Mouse (Mus musculus): ENCODE measurements at regions not wholly inside any gene's neighbourhood (a gene's known extent, or its start where the extent isn't known, plus 50 kb on each side); places are given as distances from the start of the nearest gene placed in this dataset.

- DNase-seq (ENCODE audit: low spot score in 2 of 2) = no peak
Measured at GRCm38 (mm10) chr11:113178375-113178774, 396.4 kb downstream of the Sox9 start.

GRCm38 (mm10) chr11:113180008-113180407 is 398.0 kb downstream of the Sox9 start:
- no peak for DNase-seq (ENCODE audit: low spot score in 2 of 2)

DNA sequence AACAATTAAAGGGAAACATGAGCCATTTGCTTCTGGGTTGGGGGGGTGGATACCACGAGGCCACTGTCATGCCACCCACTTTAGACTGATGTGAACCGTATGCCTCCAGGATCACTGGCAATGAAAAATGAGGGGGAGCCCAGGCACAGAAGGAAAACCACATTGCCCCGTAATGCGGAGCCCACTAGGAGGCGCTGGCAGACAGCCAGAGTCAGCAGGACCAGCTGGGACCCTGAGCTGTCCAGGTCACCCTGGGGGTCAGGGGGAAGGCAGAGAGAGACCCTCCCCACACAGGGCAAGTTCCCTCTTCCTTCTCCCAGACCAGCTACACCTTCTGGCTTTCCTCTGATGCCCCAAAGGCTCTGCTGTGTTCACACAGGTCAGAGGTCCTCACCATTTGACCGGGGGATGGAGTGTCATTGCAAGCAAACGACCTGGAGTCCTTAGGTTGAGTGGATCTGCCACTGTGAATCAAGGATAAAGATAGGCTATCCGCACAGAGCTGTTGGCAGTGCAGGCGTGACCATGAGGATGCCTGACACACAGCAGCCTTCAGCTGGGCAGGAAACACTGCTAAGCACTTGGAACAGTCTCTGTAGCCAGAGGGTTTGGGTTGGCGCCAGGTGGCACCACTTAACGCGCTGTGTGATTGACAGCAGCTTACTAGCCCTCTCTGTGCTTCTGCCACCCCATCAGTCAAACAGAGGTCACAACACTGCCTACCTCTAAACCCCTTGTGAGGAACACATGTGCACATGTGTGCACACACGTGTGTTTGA is 400.2 kb downstream of the Sox9 start:
- DNase-seq (ENCODE audit: low spot score in 2 of 2) = no peak

DNA sequence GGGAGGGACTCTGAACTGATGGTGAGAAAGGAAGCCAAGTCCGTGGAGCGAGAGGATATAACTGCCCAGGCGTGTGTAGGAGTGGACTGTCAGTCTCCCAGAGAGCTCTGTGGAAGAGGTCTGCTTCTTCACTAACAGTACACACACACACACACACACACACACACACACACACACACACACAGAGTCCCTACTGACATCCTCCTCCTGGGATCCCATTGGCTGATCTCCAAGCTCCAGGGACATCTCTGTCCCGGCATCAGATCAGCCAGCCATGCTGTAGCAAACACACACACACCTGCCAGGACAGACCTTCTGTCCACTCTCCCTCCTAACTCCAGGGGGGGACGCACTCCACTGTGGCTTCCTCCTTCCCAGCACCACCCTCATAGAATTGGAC is 401.5 kb downstream of the Sox9 start:
- no peak for DNase-seq (ENCODE audit: low spot score in 2 of 2)

DNA sequence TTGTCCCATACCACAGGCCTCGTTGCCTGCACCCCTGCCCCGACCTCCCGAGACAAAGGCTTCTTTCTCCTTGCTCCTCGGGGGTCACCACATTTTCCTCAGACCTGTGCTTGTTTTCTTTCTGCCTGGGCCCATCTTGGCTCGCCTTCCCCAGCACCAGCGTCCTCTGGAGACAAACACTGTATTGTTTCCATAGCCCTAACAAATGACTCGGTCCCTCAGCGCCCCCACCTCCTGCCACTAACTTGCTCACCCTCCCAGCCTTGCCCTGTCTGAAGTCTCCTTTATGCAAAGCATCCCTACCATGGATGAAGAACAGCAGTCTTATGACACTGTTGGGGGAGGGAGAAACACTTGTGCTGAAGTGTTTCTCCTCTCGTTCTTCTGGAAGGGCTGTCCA is 402.1 kb downstream of the Sox9 start:
- no peak for DNase-seq (ENCODE audit: low spot score in 2 of 2)

- DNase-seq (ENCODE audit: low spot score in 2 of 2) = no peak
Measured at GRCm38 (mm10) chr11:113187407-113187806, 405.4 kb downstream of the Sox9 start.

DNA sequence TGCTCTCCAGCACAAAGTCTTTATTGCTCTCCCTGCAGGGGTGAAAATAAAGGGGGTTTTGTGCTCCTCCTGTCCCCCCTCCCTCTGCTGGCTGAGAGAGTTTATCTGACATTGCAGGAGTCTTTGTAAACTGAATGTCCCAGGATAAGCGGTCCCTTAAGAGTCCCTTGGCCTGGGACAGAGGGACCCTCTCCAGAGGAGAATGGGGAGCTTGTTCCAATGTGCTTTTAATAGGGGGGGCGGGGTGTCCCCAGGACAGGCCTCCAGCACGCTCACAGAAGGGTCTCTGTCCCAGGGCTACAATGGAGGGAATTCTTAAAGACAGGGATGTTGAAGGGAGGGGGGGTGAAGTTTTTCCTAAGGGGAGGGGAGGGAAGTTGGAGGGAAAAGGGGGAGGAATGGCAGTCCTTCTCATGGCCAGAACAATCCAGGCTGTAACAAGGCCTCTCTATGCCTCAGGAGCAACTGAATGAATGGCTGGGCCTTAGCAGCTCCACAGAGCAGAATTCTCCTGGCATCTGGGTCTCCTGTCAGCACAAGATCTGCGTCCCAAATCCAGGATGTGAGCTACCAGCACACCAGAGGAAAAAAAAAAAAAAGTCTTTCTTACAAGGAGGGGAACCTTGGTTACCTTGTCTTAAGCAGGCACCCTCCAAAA is 406.4 kb downstream of the Sox9 start:
- DNase-seq (ENCODE audit: low spot score in 2 of 2) = no peak

GRCm38 (mm10) chr11:113190006-113190405 is 408.0 kb downstream of the Sox9 start:
- DNase-seq (ENCODE audit: low spot score in 2 of 2) = no peak

DNA sequence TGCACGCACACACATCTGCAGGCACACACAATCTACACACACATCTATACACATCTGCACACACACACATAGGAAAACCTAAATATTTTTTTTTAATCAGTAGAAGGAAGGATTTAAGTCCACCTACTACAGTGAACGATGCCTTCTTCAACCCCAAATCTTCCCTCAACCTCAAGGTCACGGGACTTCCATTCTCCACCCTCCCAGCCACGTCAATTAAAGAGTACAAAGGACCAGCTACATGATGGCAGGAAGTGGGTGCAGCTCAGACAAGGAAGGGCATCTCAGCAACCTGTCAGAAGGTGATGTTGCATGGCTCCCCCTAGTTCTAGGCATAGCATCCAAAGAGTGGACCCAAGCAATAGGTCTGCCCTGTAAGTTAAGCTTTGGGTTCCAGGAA is 408.5 kb downstream of the Sox9 start:
- no peak for DNase-seq (ENCODE audit: low spot score in 2 of 2)

DNA sequence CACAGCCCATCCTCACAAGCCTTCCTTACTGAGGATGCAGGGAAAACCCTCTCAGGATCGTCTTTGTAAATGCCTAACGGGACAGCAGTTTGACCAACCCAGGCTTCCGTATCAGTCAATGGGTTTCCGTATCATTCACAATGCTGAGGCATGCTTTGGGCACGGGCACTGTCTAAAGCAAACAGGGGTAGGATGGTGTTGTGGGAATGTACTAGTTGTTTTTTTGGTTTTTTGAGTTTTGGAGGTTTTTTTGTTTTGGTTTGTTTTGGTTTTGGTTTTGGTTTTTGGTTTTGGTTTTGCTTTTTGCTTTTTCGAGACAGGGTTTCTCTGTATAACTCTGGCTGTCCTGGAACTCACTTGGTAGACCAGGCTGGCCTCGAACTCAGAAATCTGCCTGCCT is 409.0 kb downstream of the Sox9 start:
- no peak for DNase-seq (ENCODE audit: low spot score in 2 of 2)

GRCm38 (mm10) chr11:113192086-113192856 is 410.2 kb downstream of the Sox9 start:
- no peak for DNase-seq (ENCODE audit: low spot score in 2 of 2)

GRCm38 (mm10) chr11:113194144-113194827 is 412.3 kb downstream of the Sox9 start:
- no peak for DNase-seq (ENCODE audit: low spot score in 2 of 2)

All from spleen, postnatal 14 days (tissue).